Mouse (Mus musculus): ENCODE data around the gene Cd38. TPM values are rescaled to one million over a fixed set of nuclear protein-coding genes. Genes with fewer than 3 reads are reported as not detected.

Gene Cd38
- polyA plus RNA-seq, 1 experiment from 2014 or later, result 18.6 TPM

GRCm38 (mm10) chr5:43859663-43860062 is 8.7 kb upstream of the Cd38 start:
- ATAC-seq (replicated peaks; ENCODE audit: insufficient number of reproducible peaks, insufficient read depth, low FRiP score, low read depth), result no peak
- H3K4me1 ChIP-seq (replicated peaks), result peaks cover 9% of the 10 kb centered on the region; the same call in 1 of the 2 replicates
- no peak overlapping the region for H3K27ac ChIP-seq
- H3K4me3 ChIP-seq, result no peak overlapping the region
- 34% methylated on average over 8 of the region's 8 CpGs for WGBS
- no peaks in the 10 kb centered on the region for H3K27me3 ChIP-seq
- no peaks in the 10 kb centered on the region for H3K9me3 ChIP-seq (replicated peaks)
- peak overlapping the region; percentile 27; the same call in 1 of the 2 replicates for H3K4me2 ChIP-seq
- H3K36me3 ChIP-seq, result no peaks in the 10 kb centered on the region
- H3K9ac ChIP-seq, result no peak overlapping the region

- H3K4me2 ChIP-seq, result no peak overlapping the region
Measured at GRCm38 (mm10) chr5:43860096-43860495, 8.3 kb upstream of the Cd38 start.

GRCm38 (mm10) chr5:43860670-43861431 is 7.5 kb upstream of the Cd38 start:
- Histone ChIP-seq H3K4me2 (no peak overlapping the region), H3K9me3 (replicated peaks) (no peaks in the 10 kb centered on the region), H3K27me3 (no peaks in the 10 kb centered on the region), H3K9ac (no peak overlapping the region), H3K27ac (no peak overlapping the region), H3K4me1 (replicated peaks) (peaks cover 9% of the 10 kb centered on the region; the same call in 1 of the 2 replicates), H3K4me3 (no peak overlapping the region), H3K36me3 (no peaks in the 10 kb centered on the region)
- 63% methylated on average over 5 of the region's 5 CpGs for WGBS
- no peak for ATAC-seq (replicated peaks; ENCODE audit: insufficient number of reproducible peaks, insufficient read depth, low FRiP score, low read depth)

More at GRCm38 (mm10) chr5:43860096-43860495, 8.3 kb upstream of the Cd38 start:
- Histone ChIP-seq H3K9me3 (replicated peaks) (no peaks in the 10 kb centered on the region), H3K27me3 (no peaks in the 10 kb centered on the region), H3K27ac (no peak overlapping the region), H3K4me1 (replicated peaks) (peaks cover 9% of the 10 kb centered on the region; the same call in 1 of the 2 replicates), H3K9ac (no peak overlapping the region), H3K4me3 (no peak overlapping the region), H3K36me3 (no peaks in the 10 kb centered on the region)
- no peak for ATAC-seq (replicated peaks; ENCODE audit: insufficient number of reproducible peaks, insufficient read depth, low FRiP score, low read depth)
- WGBS, result 79% methylated on average over 5 of the region's 5 CpGs

GRCm38 (mm10) chr5:43863642-43864041 is 4.7 kb upstream of the Cd38 start:
- Histone ChIP-seq H3K9me3 (replicated peaks) (no peaks in the 10 kb centered on the region), H3K27me3 (no peaks in the 10 kb centered on the region), H3K4me2 (no peak overlapping the region), H3K27ac (no peak overlapping the region), H3K9ac (no peak overlapping the region), H3K4me3 (no peak overlapping the region), H3K36me3 (no peaks in the 10 kb centered on the region), H3K4me1 (replicated peaks) (peaks cover 13% of the 10 kb centered on the region)
- 53% methylated on average over 6 of the region's 6 CpGs for WGBS
- no peak for ATAC-seq (replicated peaks; ENCODE audit: insufficient number of reproducible peaks, insufficient read depth, low FRiP score, low read depth)

GRCm38 (mm10) chr5:43865316-43865715 is 3.0 kb upstream of the Cd38 start:
- Histone ChIP-seq H3K27me3 (no peaks in the 10 kb centered on the region), H3K27ac (no peak overlapping the region), H3K4me3 (no peak overlapping the region), H3K4me2 (no peak overlapping the region), H3K9me3 (replicated peaks) (no peaks in the 10 kb centered on the region), H3K36me3 (no peaks in the 10 kb centered on the region), H3K4me1 (replicated peaks) (peaks cover 9% of the 10 kb centered on the region), H3K9ac (no peak overlapping the region)
- ATAC-seq (replicated peaks; ENCODE audit: insufficient number of reproducible peaks, insufficient read depth, low FRiP score, low read depth), result no peak
- WGBS, result 54% methylated on average over 2 of the region's 2 CpGs

GRCm38 (mm10) chr5:43868711-43869600 is 603 bp downstream of the Cd38 start:
- Histone ChIP-seq H3K4me3 (peak overlapping the region; percentile 54), H3K9me3 (replicated peaks) (no peaks in the 10 kb centered on the region), H3K9ac (peak overlapping the region; percentile 48), H3K36me3 (no peaks in the 10 kb centered on the region), H3K27me3 (no peaks in the 10 kb centered on the region), H3K4me2 (peak overlapping the region; percentile 74), H3K4me1 (replicated peaks) (peaks cover 9% of the 10 kb centered on the region), H3K27ac (peak overlapping the region; percentile 70)
- WGBS, result 2% methylated on average over 28 of the region's 28 CpGs
- peak; percentile 66 for ATAC-seq (replicated peaks; ENCODE audit: insufficient number of reproducible peaks, insufficient read depth, low FRiP score, low read depth)

GRCm38 (mm10) chr5:43871845-43872244 is 3.5 kb downstream of the Cd38 start:
- no peak overlapping the region for H3K4me3 ChIP-seq
- 81% methylated on average over 1 of the region's 1 CpGs for WGBS
- H3K36me3 ChIP-seq, result no peaks in the 10 kb centered on the region
- no peaks in the 10 kb centered on the region for H3K9me3 ChIP-seq (replicated peaks)
- no peak overlapping the region for H3K9ac ChIP-seq
- ATAC-seq (replicated peaks; ENCODE audit: insufficient number of reproducible peaks, insufficient read depth, low FRiP score, low read depth), result no peak
- peaks cover 9% of the 10 kb centered on the region for H3K4me1 ChIP-seq (replicated peaks)
- no peak overlapping the region for H3K4me2 ChIP-seq
- no peaks in the 10 kb centered on the region for H3K27me3 ChIP-seq
- no peak overlapping the region for H3K27ac ChIP-seq

- Histone ChIP-seq H3K27me3 (no peaks in the 10 kb centered on the region), H3K9me3 (replicated peaks) (no peaks in the 10 kb centered on the region), H3K9ac (no peak overlapping the region), H3K27ac (no peak overlapping the region), H3K4me3 (no peak overlapping the region), H3K36me3 (no peaks in the 10 kb centered on the region), H3K4me2 (no peak overlapping the region), H3K4me1 (replicated peaks) (peaks cover 9% of the 10 kb centered on the region)
- 70% methylated on average over 1 of the region's 1 CpGs for WGBS
- ATAC-seq (replicated peaks; ENCODE audit: insufficient number of reproducible peaks, insufficient read depth, low FRiP score, low read depth), result no peak
Measured at GRCm38 (mm10) chr5:43872652-43873051, 4.3 kb downstream of the Cd38 start.

- Histone ChIP-seq H3K27ac (no peak overlapping the region), H3K9ac (no peak overlapping the region), H3K4me3 (no peak overlapping the region), H3K9me3 (replicated peaks) (no peaks in the 10 kb centered on the region), H3K4me1 (replicated peaks) (no peaks in the 10 kb centered on the region), H3K36me3 (no peaks in the 10 kb centered on the region), H3K4me2 (no peak overlapping the region), H3K27me3 (no peaks in the 10 kb centered on the region)
- ATAC-seq (replicated peaks; ENCODE audit: insufficient number of reproducible peaks, insufficient read depth, low FRiP score, low read depth), result no peak
- 78% methylated on average over 3 of the region's 3 CpGs for WGBS
Measured at GRCm38 (mm10) chr5:43882034-43882433, 13.7 kb downstream of the Cd38 start.

- H3K4me1 ChIP-seq (replicated peaks), result no peaks in the 10 kb centered on the region
- H3K4me3 ChIP-seq, result no peak overlapping the region
- no peaks in the 10 kb centered on the region for H3K36me3 ChIP-seq
- no peak overlapping the region for H3K9ac ChIP-seq
- 30% methylated on average over 3 of the region's 3 CpGs for WGBS
- 0 out of 2 replicates have a peak, but pooled peaks cover 4% of the 10 kb centered on the region for H3K27me3 ChIP-seq
- H3K9me3 ChIP-seq (replicated peaks), result no peaks in the 10 kb centered on the region
- no peak for ATAC-seq (replicated peaks; ENCODE audit: insufficient number of reproducible peaks, insufficient read depth, low FRiP score, low read depth)
- no peak overlapping the region for H3K4me2 ChIP-seq
- no peak overlapping the region for H3K27ac ChIP-seq
Measured at GRCm38 (mm10) chr5:43885060-43885820, 16.9 kb downstream of the Cd38 start.

GRCm38 (mm10) chr5:43892386-43892785 is 24.0 kb downstream of the Cd38 start:
- H3K9ac ChIP-seq, result no peak overlapping the region
- no peak overlapping the region for H3K27ac ChIP-seq
- H3K4me2 ChIP-seq, result no peak overlapping the region
- H3K9me3 ChIP-seq (replicated peaks), result no peaks in the 10 kb centered on the region
- no peak for ATAC-seq (replicated peaks; ENCODE audit: insufficient number of reproducible peaks, insufficient read depth, low FRiP score, low read depth)
- 31% methylated on average over 1 of the region's 1 CpGs for WGBS
- no peaks in the 10 kb centered on the region for H3K36me3 ChIP-seq
- H3K27me3 ChIP-seq, result 0 out of 2 replicates have a peak, but pooled peaks cover 4% of the 10 kb centered on the region
- no peaks in the 10 kb centered on the region for H3K4me1 ChIP-seq (replicated peaks)
- no peak overlapping the region for H3K4me3 ChIP-seq

Data from heart, embryonic 15.5 days (tissue).